Mouse (Mus musculus): ENCODE measurements around the gene Irgm1. TPM values are rescaled to one million over a fixed set of nuclear protein-coding genes. Genes with fewer than 3 reads are reported as not detected.

Gene Irgm1
- 3.2 TPM for polyA plus RNA-seq (2014; fragmentation: Illumina TruSeq; extraction: RNeasy Lipid Tissue Mini Kit (QIAGEN cat#74804); ENCODE audit: low read depth, low replicate concordance)

GRCm38 (mm10) chr11:48871201-48871772 lies at the start of gene Irgm1:
TSS of gene Irgm1 (minus strand) at chr11:48871683.

GRCm38 (mm10) chr11:48902021-48902420 lies 30.5 kb upstream of the Irgm1 start, which contains the start of gene Gm5431:
TSS of gene Gm5431 (minus strand) at chr11:48902214.

DNA sequence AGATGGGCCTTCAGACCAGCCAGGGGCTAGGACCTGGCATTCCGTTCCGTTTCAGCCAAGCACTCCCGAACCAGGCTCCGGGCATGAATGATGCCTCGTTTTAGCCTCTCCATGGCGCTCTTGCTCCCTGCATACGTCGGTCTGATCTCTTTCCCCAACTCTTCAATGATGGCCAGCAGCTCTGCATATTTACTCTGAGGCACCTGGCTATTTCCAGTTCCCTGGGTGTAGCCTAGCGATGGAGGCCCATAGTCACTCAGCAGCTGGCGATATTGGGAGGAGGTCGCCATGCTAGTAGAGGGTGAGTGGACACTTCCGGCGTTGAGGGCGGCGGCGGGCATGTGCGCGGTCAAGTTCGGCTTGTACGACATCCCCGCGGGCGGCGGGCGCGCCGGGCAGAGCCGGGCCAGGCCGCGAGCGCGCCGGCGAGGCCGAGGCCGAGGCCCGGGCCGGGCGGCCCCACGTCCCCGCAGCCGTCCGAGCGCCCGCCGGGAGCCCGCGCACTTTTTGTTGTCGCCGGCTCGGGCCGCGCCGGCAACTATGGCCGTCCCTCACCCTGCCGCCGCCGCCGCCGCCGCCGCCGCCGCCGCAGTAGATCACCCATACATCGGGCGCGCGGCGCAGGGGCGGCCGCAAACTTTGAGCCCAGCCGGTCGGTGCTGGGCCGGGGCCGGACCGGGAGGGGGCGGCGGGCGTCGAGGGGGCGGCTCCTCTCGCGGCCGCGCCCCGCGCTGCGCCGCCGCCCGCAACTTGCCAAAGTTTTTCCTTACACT lies 45.3 kb downstream of the Irgm1 start, which contains the start of the genes Trim7 and Gm12184:
Trim7 (plus strand) TSS at position 162 of the 773 bp plus-strand sequence.
Gm12184 (minus strand) TSS at position 677 of the 773 bp plus-strand sequence.

DNA sequence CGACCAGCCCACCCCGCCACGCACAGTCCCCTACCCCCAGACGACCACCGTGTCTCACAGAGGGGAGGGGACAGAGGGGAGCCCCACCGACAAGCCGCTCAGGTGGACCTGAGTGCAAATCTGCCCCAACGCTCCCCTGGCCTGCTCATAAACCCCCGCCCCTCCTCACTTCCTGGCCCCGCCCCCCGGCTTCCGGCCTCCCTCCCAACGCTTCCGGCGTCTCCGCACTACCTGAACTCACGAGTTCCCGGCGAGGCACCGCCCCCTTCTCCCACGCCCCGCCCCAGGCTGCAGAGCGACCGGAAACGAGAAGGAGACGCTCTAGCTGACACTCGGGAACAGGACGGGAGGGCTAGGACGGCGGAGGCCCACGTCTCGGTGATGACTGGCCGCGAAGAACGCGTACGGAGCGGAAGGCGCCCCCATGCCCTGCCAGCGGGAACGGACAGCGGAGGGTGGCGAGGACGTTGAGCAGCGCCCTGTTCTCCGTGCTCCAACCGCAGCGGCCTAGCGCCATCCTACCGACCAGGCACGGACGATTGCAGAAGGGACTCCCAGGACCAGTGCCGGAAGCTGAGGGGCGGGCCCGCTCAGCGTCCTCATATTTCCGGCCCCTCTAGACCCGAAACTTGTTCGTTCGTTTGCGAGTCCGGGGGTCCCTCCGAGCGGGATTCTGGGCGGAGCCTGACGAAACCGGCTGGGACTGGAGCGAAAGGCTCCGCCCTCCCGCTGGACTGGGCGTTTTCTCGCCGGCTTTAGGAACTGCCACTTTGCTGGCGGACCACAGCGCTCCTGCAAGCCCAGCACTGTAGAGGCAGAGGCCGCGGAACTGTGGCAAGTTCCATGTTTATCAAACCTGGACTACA lies 54.5 kb downstream of the Irgm1 start, which contains the start of gene Trim41:
Trim41 (minus strand) TSS at position 554 of the 866 bp plus-strand sequence.

Other genes starting within 250 kb of the Irgm1 start
- gene Rack1, start 71.4 kb downstream of the Irgm1 start, polyA plus RNA-seq (2014; fragmentation: Illumina TruSeq; extraction: RNeasy Lipid Tissue Mini Kit (QIAGEN cat#74804); ENCODE audit: low read depth, low replicate concordance): 34.9 TPM
- gene Trim41, start 54.3 kb downstream of the Irgm1 start, polyA plus RNA-seq (2014; fragmentation: Illumina TruSeq; extraction: RNeasy Lipid Tissue Mini Kit (QIAGEN cat#74804); ENCODE audit: low read depth, low replicate concordance): 26.2 TPM
- gene Trim7, start 45.5 kb downstream of the Irgm1 start, polyA plus RNA-seq (2014; fragmentation: Illumina TruSeq; extraction: RNeasy Lipid Tissue Mini Kit (QIAGEN cat#74804); ENCODE audit: low read depth, low replicate concordance): 14.0 TPM
- gene Gm12184, start 45.0 kb downstream of the Irgm1 start, polyA plus RNA-seq (2014; fragmentation: Illumina TruSeq; extraction: RNeasy Lipid Tissue Mini Kit (QIAGEN cat#74804); ENCODE audit: low read depth, low replicate concordance): 5.6 TPM
- 0.28 TPM for gene Gm5431, start 30.5 kb upstream of the Irgm1 start, polyA plus RNA-seq (2014; fragmentation: Illumina TruSeq; extraction: RNeasy Lipid Tissue Mini Kit (QIAGEN cat#74804); ENCODE audit: low read depth, low replicate concordance)
- gene Psme2b, start 74.5 kb upstream of the Irgm1 start, polyA plus RNA-seq (2014; fragmentation: Illumina TruSeq; extraction: RNeasy Lipid Tissue Mini Kit (QIAGEN cat#74804); ENCODE audit: low read depth, low replicate concordance): 0.36 TPM
- 0.07 TPM for gene Olfr56, start 107.2 kb upstream of the Irgm1 start, polyA plus RNA-seq (2014; fragmentation: Illumina TruSeq; extraction: RNeasy Lipid Tissue Mini Kit (QIAGEN cat#74804); ENCODE audit: low read depth, low replicate concordance)
- gene 9930111J21Rik1, start 107.7 kb upstream of the Irgm1 start, polyA plus RNA-seq (2014; fragmentation: Illumina TruSeq; extraction: RNeasy Lipid Tissue Mini Kit (QIAGEN cat#74804); ENCODE audit: low read depth, low replicate concordance): 0.11 TPM
- 0.48 TPM for gene Gm12185, start 120.5 kb upstream of the Irgm1 start, polyA plus RNA-seq (2014; fragmentation: Illumina TruSeq; extraction: RNeasy Lipid Tissue Mini Kit (QIAGEN cat#74804); ENCODE audit: low read depth, low replicate concordance)
- gene Tgtp1, start 122.5 kb upstream of the Irgm1 start, polyA plus RNA-seq (2014; fragmentation: Illumina TruSeq; extraction: RNeasy Lipid Tissue Mini Kit (QIAGEN cat#74804); ENCODE audit: low read depth, low replicate concordance): 2.4 TPM
- 3.4 TPM for gene 9930111J21Rik2, start 179.6 kb upstream of the Irgm1 start, polyA plus RNA-seq (2014; fragmentation: Illumina TruSeq; extraction: RNeasy Lipid Tissue Mini Kit (QIAGEN cat#74804); ENCODE audit: low read depth, low replicate concordance)
- gene Tgtp2, start 192.5 kb upstream of the Irgm1 start, polyA plus RNA-seq (2014; fragmentation: Illumina TruSeq; extraction: RNeasy Lipid Tissue Mini Kit (QIAGEN cat#74804); ENCODE audit: low read depth, low replicate concordance): 2.4 TPM
- 1.4 TPM for gene Ifi47, start 204.9 kb upstream of the Irgm1 start, polyA plus RNA-seq (2014; fragmentation: Illumina TruSeq; extraction: RNeasy Lipid Tissue Mini Kit (QIAGEN cat#74804); ENCODE audit: low read depth, low replicate concordance)
- gene Olfr1396, start 243.2 kb upstream of the Irgm1 start, polyA plus RNA-seq (2014; fragmentation: Illumina TruSeq; extraction: RNeasy Lipid Tissue Mini Kit (QIAGEN cat#74804); ENCODE audit: low read depth, low replicate concordance): not detected

Measured in testis, adult 10 weeks (tissue).